Mouse (Mus musculus) heart, embryonic 16.5 days (tissue): ENCODE data around the gene Snrpd3. TPM values are rescaled to one million over a fixed set of nuclear protein-coding genes. Genes with fewer than 3 reads are reported as not detected.

ENCODE experiments used
- ATAC-seq: fragments of 200-750 bp; cut with Nextera tagmentation; replicated peaks from 2 replicates; pipeline ENCODE4 v1.8.0; 2017; ENCODE audit warnings: moderate number of reproducible peaks; ENCODE audit not compliant: insufficient read depth, low FRiP score; ENCODE audit errors: extremely low read depth
- H3K27ac ChIP-seq: fragments of 300-500 bp; sonication (generic); 2 replicates; pipeline ENCODE4 v1.5.1; 2014; ENCODE audit warnings: mild to moderate bottlenecking, low read length, control low read depth, moderate library complexity
- H3K27me3 ChIP-seq: fragments of 300-500 bp; sonication (generic); 2 replicates; pipeline ENCODE4 v1.6.1; 2014; ENCODE audit warnings: low read length, mixed read lengths; ENCODE audit not compliant: control insufficient read depth, insufficient read depth
- H3K36me3 ChIP-seq: fragments of 300-500 bp; sonication (generic); 2 replicates; pipeline ENCODE4 v1.6.1; 2014; ENCODE audit not compliant: control insufficient read depth, insufficient read depth
- H3K4me1 ChIP-seq: fragments of 300-500 bp; sonication (generic); 2 replicates; pipeline ENCODE4 v1.6.1; 2014; ENCODE audit warnings: low read length, mixed read lengths; ENCODE audit not compliant: control insufficient read depth, insufficient read depth
- H3K4me2 ChIP-seq: fragments of 300-500 bp; sonication (generic); 2 replicates; pipeline ENCODE4 v1.6.1; 2014; ENCODE audit warnings: low read depth, mild to moderate bottlenecking, control low read depth, low read length
- H3K4me3 ChIP-seq: fragments of 300-500 bp; sonication (generic); 2 replicates; pipeline ENCODE4 v1.5.1; 2014; ENCODE audit warnings: mild to moderate bottlenecking, control low read depth, low read length
- H3K9ac ChIP-seq: fragments of 300-500 bp; sonication (generic); 2 replicates; pipeline ENCODE4 v1.6.1; 2014; ENCODE audit warnings: low read length, control low read depth
- H3K9me3 ChIP-seq: fragments of 300-500 bp; sonication (generic); replicated peaks from 2 replicates; pipeline ENCODE4 v1.6.1; 2016; ENCODE audit warnings: low read length; ENCODE audit not compliant: control insufficient read depth
- WGBS: fragments of 180-500 bp; shearing (Covaris S2); extraction: QIAGEN DNeasy Blood & Tissue Kit; methylation state at CpG from one replicate; pipeline ENCODE4 v1.1.7; 2014; 5-methylcytosine and 5-hydroxymethylcytosine counted together
- polyA plus RNA-seq: library from polyadenylated mRNA; unstranded; fragments of >200 nt; fragmentation: Nextera tagmentation; extraction: Ambion mirVana; gene quantifications from 2 replicates; pipeline ENCODE4 v1.2.1, GENCODE M21; 2015

Gene Snrpd3
- polyA plus RNA-seq, 1 experiment from 2014 or later: 90.4 TPM

DNA sequence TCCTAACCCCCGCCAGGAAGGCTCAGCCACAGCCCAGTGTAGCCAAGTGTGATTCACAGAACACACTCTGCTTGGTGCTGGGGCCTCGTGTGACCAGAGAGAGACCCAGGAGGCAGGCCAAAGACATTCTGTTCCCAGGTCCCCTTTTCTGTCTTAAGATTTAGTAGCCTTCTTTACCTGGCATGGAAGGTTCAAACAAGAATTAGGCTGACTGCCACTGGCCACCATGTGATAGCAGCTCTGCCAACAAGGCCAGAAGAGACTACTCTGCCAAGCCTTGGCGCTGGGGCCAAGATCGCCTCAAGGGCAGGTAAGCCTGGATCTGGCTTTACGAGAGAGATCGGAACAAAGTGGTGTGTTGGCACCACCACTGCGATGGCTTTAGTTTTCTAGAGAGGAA, 6.9 kb upstream of the Snrpd3 start:
- WGBS: 91% methylated on average over 7 of the region's 7 CpGs
- Histone ChIP-seq H3K36me3 (peaks cover 46% of the 10 kb centered on the region), H3K4me1 (peaks cover 5% of the 10 kb centered on the region), H3K9ac (no peak overlapping the region), H3K4me3 (no peak overlapping the region), H3K9me3 (no peaks in the 10 kb centered on the region), H3K27ac (no peak overlapping the region), H3K27me3 (no peaks in the 10 kb centered on the region), H3K4me2 (no peak overlapping the region)
- ATAC-seq: no peak

DNA sequence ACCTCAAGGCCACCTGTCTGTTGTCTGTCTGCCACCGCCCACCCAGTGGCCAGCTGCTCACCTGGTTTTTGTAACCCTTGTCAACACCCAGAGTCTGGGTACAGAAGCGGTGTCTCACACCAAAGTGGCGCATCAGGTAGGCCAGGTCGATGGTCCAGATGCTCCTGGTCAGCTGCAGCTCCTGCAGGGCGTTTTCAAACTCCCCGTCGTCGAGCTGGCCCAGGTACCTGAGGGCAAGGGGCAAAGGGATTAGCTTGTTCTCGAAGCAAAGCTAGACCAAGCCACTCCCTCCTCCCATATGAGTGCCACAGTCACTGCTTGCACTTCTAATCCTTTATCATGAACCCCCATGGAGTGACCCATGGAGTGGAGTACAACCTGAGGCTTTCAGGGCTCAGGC, 6.3 kb upstream of the Snrpd3 start:
- Histone ChIP-seq H3K9ac (no peak overlapping the region), H3K27ac (no peak overlapping the region), H3K4me1 (peaks cover 11% of the 10 kb centered on the region), H3K9me3 (no peaks in the 10 kb centered on the region), H3K4me3 (no peak overlapping the region), H3K36me3 (peaks cover 46% of the 10 kb centered on the region), H3K4me2 (no peak overlapping the region), H3K27me3 (no peaks in the 10 kb centered on the region)
- no peak for ATAC-seq
- 81% methylated on average over 9 of the region's 9 CpGs for WGBS

GRCm38 (mm10) chr10:75511897-75512296, 5.5 kb upstream of the Snrpd3 start:
- ATAC-seq: no peak
- WGBS: 92% methylated on average over 7 of the region's 7 CpGs

GRCm38 (mm10) chr10:75512796-75513195, 4.6 kb upstream of the Snrpd3 start:
- 83% methylated on average over 7 of the region's 7 CpGs for WGBS
- no peak overlapping the region for H3K9ac ChIP-seq
- H3K9me3 ChIP-seq: no peaks in the 10 kb centered on the region
- H3K27ac ChIP-seq: no peak overlapping the region
- H3K4me3 ChIP-seq: no peak overlapping the region
- no peaks in the 10 kb centered on the region for H3K27me3 ChIP-seq
- no peak for ATAC-seq
- H3K36me3 ChIP-seq: peaks cover 39% of the 10 kb centered on the region
- peaks cover 16% of the 10 kb centered on the region for H3K4me1 ChIP-seq
- H3K4me2 ChIP-seq: no peak overlapping the region

More at GRCm38 (mm10) chr10:75511897-75512296, 5.5 kb upstream of the Snrpd3 start:
- H3K27ac ChIP-seq: no peak overlapping the region
- H3K4me2 ChIP-seq: no peak overlapping the region
- H3K4me3 ChIP-seq: no peak overlapping the region
- peaks cover 45% of the 10 kb centered on the region for H3K36me3 ChIP-seq
- no peak overlapping the region for H3K9ac ChIP-seq
- H3K27me3 ChIP-seq: no peaks in the 10 kb centered on the region
- no peaks in the 10 kb centered on the region for H3K9me3 ChIP-seq
- peaks cover 16% of the 10 kb centered on the region for H3K4me1 ChIP-seq

GRCm38 (mm10) chr10:75513306-75514067, 3.9 kb upstream of the Snrpd3 start:
- Histone ChIP-seq H3K36me3 (peaks cover 34% of the 10 kb centered on the region), H3K27me3 (no peaks in the 10 kb centered on the region), H3K27ac (no peak overlapping the region), H3K9ac (no peak overlapping the region), H3K4me2 (no peak overlapping the region), H3K4me1 (peaks cover 18% of the 10 kb centered on the region), H3K9me3 (no peaks in the 10 kb centered on the region), H3K4me3 (no peak overlapping the region)
- 91% methylated on average over 8 of the region's 8 CpGs for WGBS
- ATAC-seq: no peak

DNA sequence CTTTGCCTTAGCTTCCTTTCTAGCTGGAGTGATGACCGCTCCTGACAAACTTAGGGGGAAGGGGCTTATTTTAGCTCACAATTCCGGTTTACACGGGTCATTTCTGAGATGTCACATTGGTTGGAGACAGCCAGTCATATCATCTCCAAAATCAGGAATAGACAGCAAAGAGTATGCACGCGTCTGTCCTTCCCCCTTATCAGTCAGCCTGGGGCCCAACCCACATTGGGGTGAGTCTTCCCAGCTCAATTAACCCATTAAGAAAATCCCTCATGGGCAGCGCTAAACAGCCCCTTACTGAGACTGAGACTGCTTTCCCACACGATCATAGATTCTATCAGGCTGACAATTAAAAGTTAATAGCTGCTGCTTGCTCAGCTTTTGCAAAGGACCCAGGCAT, 3.0 kb upstream of the Snrpd3 start:
- Histone ChIP-seq H3K4me2 (no peak overlapping the region), H3K4me1 (peaks cover 27% of the 10 kb centered on the region), H3K9ac (no peak overlapping the region), H3K4me3 (no peak overlapping the region), H3K36me3 (peaks cover 25% of the 10 kb centered on the region), H3K27me3 (no peaks in the 10 kb centered on the region), H3K27ac (no peak overlapping the region), H3K9me3 (no peaks in the 10 kb centered on the region)
- no peak for ATAC-seq
- WGBS: 49% methylated on average over 7 of the region's 7 CpGs

DNA sequence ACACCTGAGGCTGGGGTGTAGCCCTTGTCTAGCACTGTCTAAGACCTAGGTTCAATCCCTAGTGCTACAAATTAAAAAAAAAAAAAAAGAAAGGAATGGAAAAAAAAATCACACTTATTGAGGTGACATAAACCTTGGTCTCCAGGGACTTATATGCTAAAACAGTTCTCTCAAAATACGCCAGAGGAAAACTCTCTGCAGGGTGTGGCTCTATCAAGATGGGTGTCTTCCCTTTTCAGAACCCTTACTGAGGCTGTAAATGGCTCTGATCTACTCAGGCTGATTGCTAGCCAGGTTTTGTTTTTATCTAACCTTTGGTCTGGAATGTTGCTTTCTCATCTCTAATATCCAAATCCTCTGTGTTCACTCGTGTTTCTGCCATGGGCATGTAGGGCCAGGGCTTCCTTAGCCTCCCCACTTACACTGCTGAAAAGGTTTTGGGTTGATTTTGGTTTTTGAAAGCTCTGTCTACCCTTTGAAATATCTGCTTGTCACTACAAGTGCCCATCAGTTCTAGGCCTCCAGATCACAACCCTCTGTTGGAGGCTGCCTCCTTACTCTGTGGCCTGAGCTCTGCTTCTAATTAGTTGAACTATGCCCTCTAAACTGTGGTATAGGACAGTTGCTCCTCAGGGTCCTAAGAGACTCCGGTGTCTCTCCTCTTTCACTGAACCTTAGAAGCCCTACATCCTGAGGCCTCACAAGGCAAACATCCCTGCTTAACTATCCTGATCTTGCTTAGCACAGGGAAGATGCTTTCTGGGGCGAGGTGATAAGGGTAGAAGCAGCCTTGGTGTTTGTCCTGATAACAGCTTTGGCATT, 1.9 kb upstream of the Snrpd3 start:
- Histone ChIP-seq H3K4me1 (peaks cover 29% of the 10 kb centered on the region), H3K4me3 (peak overlapping the region; percentile 98), H3K9ac (peak overlapping the region; percentile 96), H3K27me3 (no peaks in the 10 kb centered on the region), H3K27ac (no peak overlapping the region), H3K4me2 (peak overlapping the region; percentile 84), H3K36me3 (peaks cover 24% of the 10 kb centered on the region), H3K9me3 (no peaks in the 10 kb centered on the region)
- no peak for ATAC-seq
- 77% methylated on average over 4 of the region's 4 CpGs for WGBS

DNA sequence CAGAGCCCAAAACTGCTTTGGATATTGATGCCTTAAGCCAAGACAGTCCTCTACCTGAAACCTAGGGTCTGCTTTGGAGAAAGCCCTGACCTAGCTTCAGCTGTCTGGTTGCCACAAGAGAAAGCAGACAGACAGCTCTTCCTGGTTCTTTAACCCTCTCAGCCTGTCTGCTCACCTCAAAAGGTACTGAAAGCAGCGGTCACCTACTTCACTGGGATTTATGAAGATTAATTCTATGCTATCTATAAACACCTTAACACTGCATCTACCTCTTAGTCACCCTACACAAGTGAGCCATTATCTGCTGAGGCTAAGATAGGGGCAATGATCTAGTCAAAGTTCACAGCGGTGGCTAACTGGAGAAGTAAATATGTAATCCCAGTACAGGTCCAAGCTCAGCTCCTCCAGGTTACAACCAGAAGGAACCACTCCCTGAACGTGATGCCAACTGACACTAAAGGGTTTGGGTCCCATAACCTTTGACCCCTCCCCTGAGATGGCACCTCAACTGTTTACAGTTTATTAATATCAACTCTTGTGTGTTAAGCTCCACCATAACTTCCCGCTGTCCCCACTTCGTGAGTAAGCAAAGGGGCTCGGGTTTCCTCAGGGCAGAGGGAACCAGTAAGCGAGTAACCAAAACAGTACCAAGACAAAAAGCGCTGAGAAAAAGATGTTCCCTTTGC, 1.2 kb upstream of the Snrpd3 start:
- peaks cover 22% of the 10 kb centered on the region for H3K36me3 ChIP-seq
- peak overlapping the region; percentile 98 for H3K4me3 ChIP-seq
- H3K4me1 ChIP-seq: peaks cover 32% of the 10 kb centered on the region
- no peaks in the 10 kb centered on the region for H3K27me3 ChIP-seq
- no peaks in the 10 kb centered on the region for H3K9me3 ChIP-seq
- peak overlapping the region; percentile 96 for H3K9ac ChIP-seq
- H3K27ac ChIP-seq: peak overlapping the region; percentile 100
- WGBS: 17% methylated on average over 8 of the region's 8 CpGs
- ATAC-seq: no peak
- H3K4me2 ChIP-seq: peak overlapping the region; percentile 84

- H3K27me3 ChIP-seq: no peaks in the 10 kb centered on the region
- H3K4me1 ChIP-seq: peaks cover 34% of the 10 kb centered on the region
- peak overlapping the region; percentile 98 for H3K4me3 ChIP-seq
- H3K4me2 ChIP-seq: peak overlapping the region; percentile 84
- H3K36me3 ChIP-seq: peaks cover 19% of the 10 kb centered on the region
- H3K9ac ChIP-seq: peak overlapping the region; percentile 96
- ATAC-seq: no peak
- H3K9me3 ChIP-seq: no peaks in the 10 kb centered on the region
- WGBS: 1% methylated on average over 12 of the region's 12 CpGs
- H3K27ac ChIP-seq: peak overlapping the region; percentile 100
Measured at GRCm38 (mm10) chr10:75516724-75517072, 653 bp upstream of the Snrpd3 start.
